Mouse (Mus musculus): ENCODE results near the gene Isca1. TPM values are rescaled to one million over a fixed set of nuclear protein-coding genes. Genes with fewer than 3 reads are reported as not detected.
"Not testable (repeated sequence)": the region's sequence is repeated elsewhere in the genome, so short reads cannot be mapped to it uniquely, and the experiment has no call there.

Isca1 gene
- polyA plus RNA-seq, 1 experiment from 2014 or later, result 163 TPM

GRCm38 (mm10) chr13:59741697-59742096 is 27.9 kb downstream of the Isca1 start:
- Histone ChIP-seq H3K36me3 (no peaks in the 10 kb centered on the region), H3K4me3 (no peak overlapping the region), H3K27me3 (no peaks in the 10 kb centered on the region), H3K4me1 (replicated peaks) (no peaks in the 10 kb centered on the region), H3K9me3 (no peaks in the 10 kb centered on the region), H3K9ac (no peak overlapping the region), H3K4me2 (no peak overlapping the region), H3K27ac (replicated peaks) (no peak overlapping the region)
- ATAC-seq (ENCODE audit: low FRiP score, low read depth), result no peak
- 85% methylated on average over 10 of the region's 10 CpGs for WGBS

- no peak overlapping the region for H3K9ac ChIP-seq
- no peaks in the 10 kb centered on the region for H3K4me1 ChIP-seq (replicated peaks)
- no peaks in the 10 kb centered on the region for H3K9me3 ChIP-seq
- H3K36me3 ChIP-seq, result no peaks in the 10 kb centered on the region
- no peak overlapping the region for H3K27ac ChIP-seq (replicated peaks)
- no peak for ATAC-seq (ENCODE audit: low FRiP score, low read depth)
- H3K4me3 ChIP-seq, result no peak overlapping the region
- H3K4me2 ChIP-seq, result no peak overlapping the region
- no peaks in the 10 kb centered on the region for H3K27me3 ChIP-seq
- 82% methylated on average over 11 of the region's 11 CpGs for WGBS
Observed at GRCm38 (mm10) chr13:59741096-59741495, 28.5 kb downstream of the Isca1 start.

- ATAC-seq (ENCODE audit: low FRiP score, low read depth), result no peak
- Histone ChIP-seq H3K9me3 (no peaks in the 10 kb centered on the region), H3K4me3 (no peak overlapping the region), H3K27me3 (no peaks in the 10 kb centered on the region), H3K36me3 (no peaks in the 10 kb centered on the region), H3K27ac (replicated peaks) (no peak overlapping the region), H3K4me2 (no peak overlapping the region), H3K4me1 (replicated peaks) (no peaks in the 10 kb centered on the region), H3K9ac (no peak overlapping the region)
- 92% methylated on average over 4 of the region's 4 CpGs for WGBS
Observed at GRCm38 (mm10) chr13:59739397-59739796, 30.2 kb downstream of the Isca1 start.

GRCm38 (mm10) chr13:59738455-59738854 is 31.2 kb downstream of the Isca1 start:
- WGBS, result 87% methylated on average over 2 of the region's 2 CpGs
- ATAC-seq (ENCODE audit: low FRiP score, low read depth), result no peak
- H3K36me3 ChIP-seq, result no peaks in the 10 kb centered on the region
- no peaks in the 10 kb centered on the region for H3K9me3 ChIP-seq
- H3K4me3 ChIP-seq, result no peak overlapping the region
- H3K4me2 ChIP-seq, result no peak overlapping the region
- H3K4me1 ChIP-seq (replicated peaks), result no peaks in the 10 kb centered on the region
- no peaks in the 10 kb centered on the region for H3K27me3 ChIP-seq
- no peak overlapping the region for H3K9ac ChIP-seq
- H3K27ac ChIP-seq (replicated peaks), result no peak overlapping the region

GRCm38 (mm10) chr13:59735190-59735589 is 34.4 kb downstream of the Isca1 start:
- ATAC-seq (ENCODE audit: low FRiP score, low read depth), result peak; percentile 65; the same call in 1 of the 2 replicates
- H3K9ac ChIP-seq, result no peak overlapping the region
- H3K27me3 ChIP-seq, result no peaks in the 10 kb centered on the region
- H3K9me3 ChIP-seq, result no peaks in the 10 kb centered on the region
- WGBS, result 29% methylated on average over 3 of the region's 3 CpGs
- H3K36me3 ChIP-seq, result no peaks in the 10 kb centered on the region
- no peaks in the 10 kb centered on the region for H3K4me1 ChIP-seq (replicated peaks)
- no peak overlapping the region for H3K4me3 ChIP-seq
- no peak overlapping the region for H3K4me2 ChIP-seq
- H3K27ac ChIP-seq (replicated peaks), result no peak overlapping the region

- not testable (repeated sequence) for ATAC-seq (ENCODE audit: low FRiP score, low read depth); H3K27me3 ChIP-seq; H3K9me3 ChIP-seq; H3K9ac ChIP-seq; H3K4me3 ChIP-seq; H3K4me2 ChIP-seq; H3K36me3 ChIP-seq; H3K4me1 ChIP-seq (replicated peaks); H3K27ac ChIP-seq (replicated peaks)
- 35% methylated on average over 6 of the region's 6 CpGs for WGBS
Observed at GRCm38 (mm10) chr13:59734347-59734746, 35.3 kb downstream of the Isca1 start.

GRCm38 (mm10) chr13:59733936-59734335 is 35.7 kb downstream of the Isca1 start:
- Histone ChIP-seq H3K9me3 (no peaks in the 10 kb centered on the region), H3K4me1 (replicated peaks) (no peaks in the 10 kb centered on the region), H3K4me2 (no peak overlapping the region), H3K9ac (no peak overlapping the region), H3K4me3 (no peak overlapping the region), H3K36me3 (no peaks in the 10 kb centered on the region), H3K27ac (replicated peaks) (no peak overlapping the region), H3K27me3 (no peaks in the 10 kb centered on the region)
- no peak for ATAC-seq (ENCODE audit: low FRiP score, low read depth)
- 76% methylated on average over 4 of the region's 4 CpGs for WGBS

GRCm38 (mm10) chr13:59731652-59732051 is 38.0 kb downstream of the Isca1 start, which contains the start of gene Spata31d1d:
TSS of gene Spata31d1d (minus strand) at chr13:59731752.
- WGBS, result 59% methylated on average over 4 of the region's 7 CpGs

GRCm38 (mm10) chr13:59728378-59729093 is 41.1 kb downstream of the Isca1 start:
- peaks cover 7% of the 10 kb centered on the region for H3K4me1 ChIP-seq (replicated peaks)
- H3K27ac ChIP-seq (replicated peaks), result no peak overlapping the region
- no peak overlapping the region for H3K9ac ChIP-seq
- 30% methylated on average over 7 of the region's 7 CpGs for WGBS
- no peaks in the 10 kb centered on the region for H3K27me3 ChIP-seq
- no peak overlapping the region for H3K4me2 ChIP-seq
- ATAC-seq (ENCODE audit: low FRiP score, low read depth), result peak; percentile 85
- H3K4me3 ChIP-seq, result no peak overlapping the region
- no peaks in the 10 kb centered on the region for H3K9me3 ChIP-seq
- no peaks in the 10 kb centered on the region for H3K36me3 ChIP-seq

More at GRCm38 (mm10) chr13:59731652-59732051, 38.0 kb downstream of the Isca1 start, which contains the start of gene Spata31d1d:
- no peak within 1 kb of the TSS for H3K4me3 ChIP-seq
- ATAC-seq (ENCODE audit: low FRiP score, low read depth), result no peak
- 0 out of 2 replicates have a peak, but pooled peaks cover under 1% of the 10 kb centered on the region for H3K4me1 ChIP-seq (replicated peaks)
- no peak within 1 kb of the TSS for H3K4me2 ChIP-seq
- no peak within 1 kb of the TSS for H3K9ac ChIP-seq
- H3K27ac ChIP-seq (replicated peaks), result no peak within 1 kb of the TSS
- no peaks in the 10 kb centered on the region for H3K9me3 ChIP-seq
- H3K36me3 ChIP-seq, result no peaks in the 10 kb centered on the region
- H3K27me3 ChIP-seq, result no peaks in the 10 kb centered on the region

- no peak for ATAC-seq (ENCODE audit: low FRiP score, low read depth)
- Histone ChIP-seq H3K36me3 (no peaks in the 10 kb centered on the region), H3K4me1 (replicated peaks) (peaks cover 7% of the 10 kb centered on the region), H3K4me2 (peak overlapping the region; percentile 48), H3K27ac (replicated peaks) (no peak overlapping the region), H3K4me3 (peak overlapping the region; percentile 11; the same call in 1 of the 2 replicates), H3K27me3 (no peaks in the 10 kb centered on the region), H3K9ac (no peak overlapping the region), H3K9me3 (no peaks in the 10 kb centered on the region)
- WGBS, result 42% methylated on average over 29 of the region's 29 CpGs
Observed at GRCm38 (mm10) chr13:59726139-59726867, 43.3 kb downstream of the Isca1 start.

GRCm38 (mm10) chr13:59722089-59722488 is 47.5 kb downstream of the Isca1 start:
- 93% methylated on average over 1 of the region's 1 CpGs for WGBS
- ATAC-seq (ENCODE audit: low FRiP score, low read depth), result not testable (repeated sequence)

GRCm38 (mm10) chr13:59719475-59719874 is 50.1 kb downstream of the Isca1 start:
- no peaks in the 10 kb centered on the region for H3K36me3 ChIP-seq
- H3K4me3 ChIP-seq, result no peak overlapping the region
- 89% methylated on average over 1 of the region's 1 CpGs for WGBS
- H3K9me3 ChIP-seq, result no peaks in the 10 kb centered on the region
- no peak overlapping the region for H3K9ac ChIP-seq
- no peak overlapping the region for H3K4me2 ChIP-seq
- H3K27me3 ChIP-seq, result no peaks in the 10 kb centered on the region
- no peak for ATAC-seq (ENCODE audit: low FRiP score, low read depth)
- no peaks in the 10 kb centered on the region; the same call in 1 of the 2 replicates for H3K4me1 ChIP-seq (replicated peaks)
- no peak overlapping the region for H3K27ac ChIP-seq (replicated peaks)

More at GRCm38 (mm10) chr13:59722089-59722488, 47.5 kb downstream of the Isca1 start:
- H3K9me3 ChIP-seq; H3K9ac ChIP-seq; H3K36me3 ChIP-seq; H3K4me1 ChIP-seq (replicated peaks); H3K27me3 ChIP-seq; H3K27ac ChIP-seq (replicated peaks); H3K4me3 ChIP-seq; H3K4me2 ChIP-seq: not testable (repeated sequence)

Data from hindbrain, embryonic 15.5 days (tissue).